10 mouse cellular contexts compared by ENCODE assay signal in genomic region chr16:23993351-23994321, GRCm38 (mm10). TPM values are rescaled to one million over a fixed set of nuclear protein-coding genes. Genes with fewer than 3 reads are reported as not detected.
DNase-seq lines count a peak whose midpoint lies in the region; ATAC-seq lines count a peak whose summit lies in the region.
"Had no signal": no experiment of that assay in that cellular context is flagged by ENCODE, and none has a peak within 500 bp of the region (broad histone marks: within the 10 kb centered on the region; RNA-seq: fewer than 3 reads in every experiment).

No protein-coding gene starts in this region.

- H3K36me3 ChIP-seq in heart, embryonic 15.5 days, result no peaks in the 10 kb centered on the region
- no peaks in the 10 kb centered on the region for H3K36me3 ChIP-seq in liver, embryonic 11.5 days (ENCODE audit: control insufficient read depth, insufficient read depth, low read length)
- no peaks in the 10 kb centered on the region for H3K36me3 ChIP-seq in splenic B cell, adult 2 months (ENCODE audit: control insufficient read depth, insufficient read depth, low read length, poor library complexity, severe bottlenecking)

- 0 out of 2 replicates have a peak overlapping the region, but pooled peaks have one; percentile 11 for H3K4me2 ChIP-seq in heart, embryonic 15.5 days
- H3K4me2 ChIP-seq in liver, embryonic 11.5 days, result peak overlapping the region; percentile 29; the same call in 1 of the 2 replicates

- H3K4me1 ChIP-seq in heart, embryonic 15.5 days (replicated peaks), result peaks cover 16% of the 10 kb centered on the region
- no peaks in the 10 kb centered on the region for H3K4me1 ChIP-seq in liver, embryonic 11.5 days (replicated peaks; ENCODE audit: control insufficient read depth, insufficient read depth, low read length)

- no peak for ATAC-seq in heart, embryonic 15.5 days (replicated peaks; ENCODE audit: insufficient number of reproducible peaks, insufficient read depth, low FRiP score, low read depth)
- no peak for ATAC-seq in liver, embryonic 11.5 days (replicated peaks; ENCODE audit: low FRiP score)
- ATAC-seq: Patski had no signal

- intact Hi-C loops in heart, postnatal 25 days (cut with DNase I), result loop anchor here (5.0 kb wide), 4 partner anchors 189 to 354 kb away; no protein-coding TSS in a partner anchor

- no peaks in the 10 kb centered on the region for H3K9me3 ChIP-seq in heart, embryonic 15.5 days (replicated peaks)
- no peaks in the 10 kb centered on the region for H3K9me3 ChIP-seq in liver, embryonic 11.5 days (ENCODE audit: control insufficient read depth, low read length)

- no peak overlapping the region for H3K4me3 ChIP-seq in heart, embryonic 15.5 days
- no peak overlapping the region for H3K4me3 ChIP-seq in liver, embryonic 11.5 days (ENCODE audit: low read depth, low read length)

- no peak overlapping the region for H3K27ac ChIP-seq in heart, embryonic 15.5 days
- peak overlapping the region; percentile 52 for H3K27ac ChIP-seq in liver, embryonic 11.5 days (ENCODE audit: low read depth, low read length)

- no peak overlapping the region for H3K9ac ChIP-seq in heart, embryonic 15.5 days
- no peak overlapping the region for H3K9ac ChIP-seq in liver, embryonic 11.5 days (ENCODE audit: low read depth, low read length)

- no peaks in the 10 kb centered on the region for H3K27me3 ChIP-seq in heart, embryonic 15.5 days
- H3K27me3 ChIP-seq in liver, embryonic 11.5 days (replicated peaks; ENCODE audit: control insufficient read depth, insufficient read depth, low read length), result peaks cover 6% of the 10 kb centered on the region; the same call in 1 of the 2 replicates
- no peaks in the 10 kb centered on the region for H3K27me3 ChIP-seq in splenic B cell, adult 2 months (ENCODE audit: control insufficient read depth, insufficient read depth, low read length, poor library complexity, severe bottlenecking)
- H3K27me3 ChIP-seq: Patski had no signal

- DNase-seq in heart, adult 18-20 months, result peak; percentile 36 to 48
- no peak for DNase-seq in heart, postnatal 25 days (ENCODE audit: low spot score)
- DNase-seq in liver, embryonic 11.5 days (ENCODE audit: low spot score), result no peak
- peak; percentile 48 for DNase-seq in splenic B cell, adult 2 months (ENCODE audit: low read depth, low spot score)
- no peak for DNase-seq in B cell, adult 2 months
- no peak for DNase-seq in natural killer cell, adult 2 months (ENCODE audit: low spot score in 2 of 2)
- DNase-seq in frontal cortex, postnatal 36 days (ENCODE audit: low spot score in 2 of 2), result no peak
- DNase-seq: thymus, postnatal 25 days had no signal

- WGBS in heart, embryonic 15.5 days, result 47% methylated on average over 17 of the region's 17 CpGs
- 35% methylated on average over 17 of the region's 17 CpGs for WGBS in liver, embryonic 11.5 days

RNA-seq across cellular contexts. Expression of gene Bcl6, which starts 5.0 kb away (rescaled TPM):
- 10 to 100 TPM; 21.2 to 24.4 TPM for total RNA-seq in heart, adult 18-20 months (2021)
- 10 to 100 TPM; 12.0 to 17.6 TPM for total RNA-seq in heart, postnatal 25 days (2021)
- 0.66 and 0.82 TPM in 2 replicates for polyA plus RNA-seq in heart, embryonic 15.5 days (2015; fragmentation: Nextera tagmentation; extraction: Ambion mirVana)
- 0.38 and 0.42 TPM in 2 replicates for polyA plus RNA-seq in liver, embryonic 11.5 days (2014; fragmentation: Nextera tagmentation; extraction: Ambion mirVana)

RNA-seq across cellular contexts. Expression of gene Gm37419, which starts 5.4 kb away (rescaled TPM):
- not detected for total RNA-seq in heart, adult 18-20 months (2021)
- total RNA-seq in heart, postnatal 25 days (2021), result not detected
- not detected in 2 replicates for polyA plus RNA-seq in heart, embryonic 15.5 days (2015; fragmentation: Nextera tagmentation; extraction: Ambion mirVana)
- not detected in 2 replicates for polyA plus RNA-seq in liver, embryonic 11.5 days (2014; fragmentation: Nextera tagmentation; extraction: Ambion mirVana)

Comparison
In these comparisons a context has a peak if more than half of its experiments do, and no peak if none do; other contexts are left out.
1. DNase-seq: peak in heart, adult 18-20 months (2 of 2) and splenic B cell, adult 2 months (single experiment); none in heart, postnatal 25 days (single experiment), liver, embryonic 11.5 days (single experiment), B cell, adult 2 months (0 of 2), natural killer cell, adult 2 months (0 of 2) and frontal cortex, postnatal 36 days (0 of 2).